Mouse (Mus musculus) lung, postnatal 0 days (tissue): ENCODE data around the gene 2610028H24Rik.

Experiments
- CTCF ChIP-seq: IDR thresholded peaks from 2 replicates; pipeline ENCODE4 v1.5.1; 2016; ENCODE audit warnings: antibody characterized with exemption, mild to moderate bottlenecking
- EP300 ChIP-seq: IDR thresholded peaks from 2 replicates; pipeline ENCODE4 v1.6.1; 2016; ENCODE audit warnings: antibody characterized with exemption, mild to moderate bottlenecking, control low read depth

DNA sequence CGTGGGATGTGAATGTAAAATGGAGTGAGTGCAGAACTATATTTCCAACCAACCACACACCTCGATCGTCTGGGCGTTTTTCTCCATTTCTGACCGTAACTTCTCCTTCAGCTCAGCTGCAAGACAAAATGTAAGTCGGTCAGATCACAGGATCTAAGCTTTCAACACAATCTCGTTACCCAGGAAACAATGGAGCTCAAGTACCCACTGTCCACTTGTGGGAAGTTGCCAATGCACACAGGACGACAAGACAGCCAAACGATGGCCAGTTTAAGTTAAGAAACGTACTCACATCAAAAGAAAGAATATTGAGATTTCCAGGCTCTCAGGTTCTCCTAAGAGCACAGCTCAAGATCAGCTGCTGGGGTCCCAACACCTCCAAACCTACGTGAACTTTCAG, 15.0 kb upstream of the 2610028H24Rik start:
- TF ChIP-seq CTCF, result no peak
- no peak for TF ChIP-seq EP300
